Mouse (Mus musculus): ENCODE data around the gene Odaph. TPM values are rescaled to one million over a fixed set of nuclear protein-coding genes. Genes with fewer than 3 reads are reported as not detected.

Odaph gene
- total and polyA plus RNA-seq, 3 experiments, result 0.25 to 3.3 (median 1.7) TPM

DNA sequence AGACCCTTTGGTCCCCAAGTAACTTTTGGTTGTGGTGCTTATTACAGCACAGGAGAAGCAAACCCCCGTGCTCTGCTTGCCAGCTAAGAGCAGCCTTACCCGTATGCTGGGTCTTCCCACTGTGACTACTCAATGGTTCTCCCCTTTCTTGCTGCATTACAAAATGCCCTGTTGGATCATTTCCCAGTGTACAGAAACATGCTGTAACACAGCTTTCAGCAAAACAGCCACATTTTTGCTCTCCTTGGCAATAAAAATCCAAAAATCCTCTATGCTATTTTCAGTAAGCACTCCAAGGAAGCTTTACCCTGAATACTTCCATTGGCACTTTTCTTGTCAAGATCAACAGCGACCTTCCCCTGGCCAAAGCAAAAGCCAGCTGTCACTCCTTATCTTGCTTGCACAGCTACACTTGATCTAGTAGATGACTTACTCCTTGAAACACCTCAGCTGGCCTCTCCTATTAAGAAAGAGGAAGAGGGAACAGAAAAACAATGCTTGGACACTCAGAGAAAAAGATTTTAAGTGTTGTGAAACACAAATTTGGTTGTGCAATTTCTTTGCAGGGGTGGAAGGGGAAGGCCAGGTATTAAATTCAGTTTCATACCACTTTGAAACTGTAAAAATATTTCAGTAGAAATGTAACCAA, 26.5 kb upstream of the Odaph start:
- dilution Hi-C loops (cut with MboI; ENCODE audit: extremely low pct_ligation_motif_present, extremely low pct_unique_long_range_greater_than_20kb, low sequenced_read_pairs), result no loop called here
- no peak for TF ChIP-seq IRF4 (IDR thresholded peaks at IDR 0.05; ENCODE audit: low read depth, low read length)
- TF ChIP-seq NELFE (IDR thresholded peaks at IDR 0.05; ENCODE audit: low read depth, low read length), result peak; percentile 17; the same call in 1 of the 2 replicates
- H3K27ac ChIP-seq (ENCODE audit: insufficient read depth, low read depth), result peak overlapping the region; percentile 16; the same call in 1 of the 2 replicates
- peak overlapping the region in 2 of 3 experiments; percentile 8 to 11 for H3K4me3 ChIP-seq (replicated peaks in 1 of 3; ENCODE audit: low read depth in 2 of 3, low read length in 2 of 3, poor library complexity in 1 of 3)
- no peaks in the 10 kb centered on the region for H3K9me3 ChIP-seq (replicated peaks; ENCODE audit: low read length)
- H3K27me3 ChIP-seq (replicated peaks), result no peaks in the 10 kb centered on the region
- DNase-seq (ENCODE audit: extremely low read depth), result no peak
- H3K9ac ChIP-seq (ENCODE audit: insufficient read depth, low read depth), result peak overlapping the region; percentile 73
- H3K4me2 ChIP-seq (ENCODE audit: insufficient read depth, low read depth, poor library complexity, severe bottlenecking), result peak overlapping the region; percentile 88
- H3K79me2 ChIP-seq (replicated peaks; ENCODE audit: control insufficient read depth, extremely low read depth, insufficient read depth, poor library complexity, severe bottlenecking), result peaks cover 17% of the 10 kb centered on the region
- H3K4me1 ChIP-seq (ENCODE audit: control insufficient read depth in 1 of 2, insufficient read depth in 2 of 2), result peaks cover 7 to 37% of the 10 kb centered on the region in 2 experiments; a peak in 3 of 4 replicates
- H3K36me3 ChIP-seq (replicated peaks in 1 of 2; ENCODE audit: control insufficient read depth in 1 of 2, insufficient read depth in 1 of 2, low read length in 1 of 2), result peaks cover 17 to 26% of the 10 kb centered on the region in 2 experiments
- in situ Hi-C loops (cut with MboI; ENCODE audit: low pct_ligation_motif_present, low pct_unique_long_range_greater_than_20kb, low sequenced_read_pairs), result no loop called here

DNA sequence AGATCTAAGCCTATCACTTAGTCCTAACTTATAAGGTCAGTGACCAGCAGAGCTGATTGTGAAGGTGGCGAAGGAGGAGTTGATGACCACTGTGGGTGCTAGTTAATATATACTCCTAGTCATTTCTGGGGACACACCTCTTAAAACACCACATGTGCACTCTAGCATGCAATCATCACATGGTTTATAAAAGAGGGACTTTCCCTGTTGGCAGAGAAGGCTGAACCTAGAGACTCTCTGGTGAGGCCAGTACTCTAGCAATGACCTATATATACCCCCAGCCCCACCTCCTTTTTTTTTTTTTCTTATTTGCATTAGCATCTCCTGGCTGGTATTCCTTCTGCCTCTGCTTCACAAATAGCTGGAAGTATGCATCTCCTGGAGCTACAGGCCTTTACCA, 25.9 kb upstream of the Odaph start:
- H3K4me2 ChIP-seq (ENCODE audit: insufficient read depth, low read depth, poor library complexity, severe bottlenecking), result peak overlapping the region; percentile 88
- no peaks in the 10 kb centered on the region for H3K9me3 ChIP-seq (replicated peaks; ENCODE audit: low read length)
- H3K9ac ChIP-seq (ENCODE audit: insufficient read depth, low read depth), result peak overlapping the region; percentile 91
- peaks cover 7 to 37% of the 10 kb centered on the region in 2 experiments; a peak in 3 of 4 replicates for H3K4me1 ChIP-seq (ENCODE audit: control insufficient read depth in 1 of 2, insufficient read depth in 2 of 2)
- no peaks in the 10 kb centered on the region for H3K27me3 ChIP-seq (replicated peaks)
- dilution Hi-C loops (cut with MboI; ENCODE audit: extremely low pct_ligation_motif_present, extremely low pct_unique_long_range_greater_than_20kb, low sequenced_read_pairs), result no loop called here
- H3K79me2 ChIP-seq (replicated peaks; ENCODE audit: control insufficient read depth, extremely low read depth, insufficient read depth, poor library complexity, severe bottlenecking), result peaks cover 17% of the 10 kb centered on the region
- peak overlapping the region; percentile 68 to 99 (median 97) for H3K4me3 ChIP-seq (replicated peaks in 1 of 3; ENCODE audit: low read depth in 2 of 3, low read length in 2 of 3, poor library complexity in 1 of 3)
- H3K36me3 ChIP-seq (replicated peaks in 1 of 2; ENCODE audit: control insufficient read depth in 1 of 2, insufficient read depth in 1 of 2, low read length in 1 of 2), result peaks cover 14 to 23% of the 10 kb centered on the region in 2 experiments
- peak overlapping the region; percentile 63; the same call in 1 of the 2 replicates for H3K27ac ChIP-seq (ENCODE audit: insufficient read depth, low read depth)
- peak; percentile 89 for DNase-seq (ENCODE audit: extremely low read depth)
- TF ChIP-seq MYC (IDR thresholded peaks at IDR 0.05; ENCODE audit: low read depth, low read length), result peak; percentile 84
- TF ChIP-seq POLR2A (IDR thresholded peaks at IDR 0.05; ENCODE audit: low read depth, low read length), result no peak
- TF ChIP-seq MAFK (IDR thresholded peaks at IDR 0.05; ENCODE audit: insufficient replicate concordance, low read length), result no peak
- TF ChIP-seq USF2 (conservative IDR thresholded peaks at IDR 0.05; ENCODE audit: low read depth, low read length), result peak; percentile 42; the same call in 1 of the 2 replicates
- TF ChIP-seq JUN (IDR thresholded peaks at IDR 0.05; ENCODE audit: insufficient read depth, low read depth, low read length), result peak; percentile 30; the same call in 1 of the 2 replicates
- no peak; the same call in 1 of the 2 replicates for TF ChIP-seq RAD21 (IDR thresholded peaks at IDR 0.05; ENCODE audit: low read depth, low read length)
- no peak for TF ChIP-seq ELF1 (IDR thresholded peaks at IDR 0.05; ENCODE audit: low read depth, low read length)
- TF ChIP-seq MEF2A (IDR thresholded peaks at IDR 0.05; ENCODE audit: borderline replicate concordance, low read depth, low read length), result peak; percentile 86
- TF ChIP-seq EP300 (IDR thresholded peaks at IDR 0.05; ENCODE audit: low read length), result peak; percentile 67
- TF ChIP-seq USF1 (IDR thresholded peaks at IDR 0.05; ENCODE audit: low read depth, low read length), result peak; percentile 45
- peak; percentile 81 for TF ChIP-seq ETS1 (conservative IDR thresholded peaks at IDR 0.05; ENCODE audit: low read depth, low read length)
- TF ChIP-seq BHLHE40 (IDR thresholded peaks at IDR 0.05; ENCODE audit: low read depth, low read length), result peak; percentile 94
- peak; percentile 83 for TF ChIP-seq TBP (conservative IDR thresholded peaks at IDR 0.05; ENCODE audit: low read depth, low read length)
- TF ChIP-seq MAX (IDR thresholded peaks at IDR 0.05; ENCODE audit: low read length), result peak; percentile 83
- no peak for TF ChIP-seq SIN3A (IDR thresholded peaks at IDR 0.05; ENCODE audit: low read length)
- peak; percentile 79; the same call in 1 of the 2 replicates for TF ChIP-seq MXI1 (IDR thresholded peaks at IDR 0.05; ENCODE audit: low read depth, low read length)
- peak; percentile 97 for TF ChIP-seq ZNF384 (IDR thresholded peaks at IDR 0.05; ENCODE audit: low read depth, low read length)
- TF ChIP-seq JUND (conservative IDR thresholded peaks at IDR 0.05; ENCODE audit: low read depth, low read length), result peak; percentile 63
- TF ChIP-seq IRF4 (IDR thresholded peaks at IDR 0.05; ENCODE audit: low read depth, low read length), result peak; percentile 74; the same call in 1 of the 2 replicates
- TF ChIP-seq HCFC1 (IDR thresholded peaks at IDR 0.05; ENCODE audit: low read depth, low read length), result no peak
- in situ Hi-C loops (cut with MboI; ENCODE audit: low pct_ligation_motif_present, low pct_unique_long_range_greater_than_20kb, low sequenced_read_pairs), result no loop called here
